Mouse (Mus musculus) layer of hippocampus, adult 6 months (tissue): ENCODE measurements around the gene Slc13a3. TPM values are rescaled to one million over a fixed set of nuclear protein-coding genes. Genes with fewer than 3 reads are reported as not detected.

Experiments used
- long read RNA-seq, 2 experiments: library from polyadenylated mRNA; unstranded; transcript quantifications; one replicate each; pipeline ENCODE4 v2.0.0; 2019 to 2020
- polyA plus RNA-seq: library from polyadenylated mRNA; unstranded; fragments of <200 nt; fragmentation: Nextera tagmentation; gene quantifications from 2 replicates; pipeline ENCODE4 v1.2.3, GENCODE M21; 2021

The Slc13a3 gene
- 7.9 and 8.0 TPM in 2 replicates for polyA plus RNA-seq
- long read RNA-seq, experiment 1, partial matches to known transcripts: 1 of 10 reads
- long read RNA-seq, experiment 1, other reads (novel, unspliced or antisense): 6 of 10 reads
- long read RNA-seq, experiment 2, transcript Slc13a3-201 (13 exons, 3,524 nt): major isoform, 22 of 32 reads
- long read RNA-seq, experiment 2, partial matches to known transcripts: 7 of 32 reads
- long read RNA-seq, experiment 2, other reads (novel, unspliced or antisense): 3 of 32 reads

DNA sequence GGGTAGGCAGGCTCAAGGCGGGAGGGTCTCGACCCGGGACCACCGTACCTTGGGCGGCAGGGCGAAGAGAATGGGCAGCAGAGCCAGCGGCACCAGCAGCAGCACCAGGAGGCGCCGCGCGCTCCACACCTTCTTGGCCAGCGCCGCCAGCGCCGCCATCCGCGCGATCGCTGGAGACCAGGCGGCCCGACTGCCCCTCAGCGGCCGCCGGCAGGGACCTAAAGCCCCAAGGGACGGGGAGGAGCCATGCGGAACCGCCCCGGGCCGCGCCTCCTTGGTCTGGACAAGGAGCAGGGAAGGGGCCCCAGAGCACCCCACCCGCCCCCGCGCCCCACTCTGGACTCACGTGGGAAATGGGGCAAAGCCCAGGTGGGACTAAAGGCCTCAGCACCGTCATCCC lies at the start of gene Slc13a3:
Gene Slc13a3, minus strand, starts transcription at position 228 of the 400 bp plus-strand sequence.

DNA sequence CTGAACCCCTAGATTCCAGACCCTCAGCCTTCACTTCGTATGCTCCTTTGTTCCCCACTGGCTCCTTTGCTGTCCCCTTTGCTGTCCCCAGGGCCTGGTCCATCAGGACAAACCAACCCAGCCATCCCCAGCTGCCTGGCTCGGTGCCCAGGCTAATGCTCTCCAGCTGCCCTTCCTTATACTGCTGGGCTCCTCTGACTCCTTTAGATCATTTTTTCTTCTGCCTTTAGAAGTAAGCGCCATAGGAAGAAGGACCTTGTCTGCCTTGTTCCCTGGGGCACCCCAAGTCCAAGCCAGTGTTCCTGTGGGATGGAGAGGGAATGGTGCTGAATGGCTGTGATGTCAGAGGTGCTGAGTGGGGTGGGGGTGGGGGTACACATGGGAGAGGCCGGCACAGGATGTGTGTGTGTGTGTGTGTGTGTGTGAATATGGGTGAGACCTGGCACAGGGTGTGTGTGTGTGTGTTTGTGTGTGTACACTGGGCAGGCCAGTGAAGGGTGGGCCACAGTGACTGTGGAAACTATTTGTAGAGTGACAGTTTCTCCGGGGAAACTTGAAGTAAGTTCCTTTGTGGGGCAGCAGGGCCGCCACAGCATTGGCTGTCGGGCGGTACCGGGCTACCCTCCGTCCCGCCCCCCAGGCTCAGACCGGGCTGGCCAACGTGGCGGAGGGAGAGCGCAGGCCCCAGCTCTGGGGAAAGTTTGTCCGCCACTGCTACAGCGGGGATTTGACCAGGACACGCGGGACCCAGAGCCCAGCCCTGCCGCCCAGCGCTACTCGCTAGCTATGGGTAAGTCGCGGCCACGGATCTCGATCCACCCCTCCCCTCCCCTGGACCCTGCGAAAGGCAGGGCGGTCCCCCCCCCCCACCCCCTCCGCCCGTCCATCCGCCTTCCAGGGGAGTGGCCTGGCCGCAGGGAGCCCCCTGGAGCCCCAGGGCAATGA lies 30.5 kb upstream of the Slc13a3 start, which contains the start of gene Slc2a10:
Gene Slc2a10, plus strand, starts transcription at position 529 of the 945 bp plus-strand sequence.

DNA sequence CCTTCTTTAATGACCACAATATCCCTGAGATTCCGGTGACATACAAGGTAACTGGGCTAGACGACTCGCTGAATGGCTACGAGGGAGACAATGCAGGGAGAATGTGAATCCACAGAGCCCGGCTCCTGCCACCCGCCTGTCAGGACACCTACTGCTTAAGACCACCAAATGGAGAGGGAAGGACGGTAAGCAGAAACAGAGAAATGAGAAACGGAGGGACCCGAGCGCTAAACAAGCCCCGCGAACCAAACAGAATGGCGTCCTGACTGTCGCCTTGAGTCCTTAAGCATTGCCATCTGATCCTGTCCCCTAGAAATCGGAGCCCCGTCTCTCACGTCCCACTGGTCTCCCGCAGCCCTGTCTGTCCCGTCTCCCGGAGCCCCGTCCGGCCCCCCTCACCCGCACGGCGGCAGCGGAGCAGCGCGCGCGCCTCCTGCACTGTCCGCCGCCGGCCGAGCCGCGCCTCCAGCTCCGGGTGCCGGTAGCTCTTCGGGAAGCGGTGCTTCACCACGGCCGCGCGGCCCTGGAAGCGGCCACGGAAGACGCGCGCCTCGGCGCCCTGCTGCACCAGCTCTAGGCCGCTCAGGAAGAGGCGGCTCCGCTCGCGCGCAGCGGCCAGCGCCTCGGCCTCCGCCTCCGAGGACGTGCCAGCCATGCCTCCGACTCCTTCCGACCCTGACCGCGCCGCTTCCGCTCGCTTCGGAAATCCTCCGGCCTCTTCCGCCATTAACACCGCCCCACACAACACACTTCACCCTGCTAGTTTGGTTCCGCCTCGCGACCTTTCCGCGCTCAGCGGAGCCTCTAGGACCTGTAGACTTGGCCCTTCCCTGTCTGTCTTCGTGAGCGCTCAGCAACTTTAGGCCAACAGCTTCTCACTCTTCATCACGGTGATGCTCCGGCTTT lies 19.9 kb upstream of the Slc13a3 start, which contains the start of gene Trp53rka:
Gene Trp53rka, minus strand, starts transcription at position 677 of the 906 bp plus-strand sequence.

DNA sequence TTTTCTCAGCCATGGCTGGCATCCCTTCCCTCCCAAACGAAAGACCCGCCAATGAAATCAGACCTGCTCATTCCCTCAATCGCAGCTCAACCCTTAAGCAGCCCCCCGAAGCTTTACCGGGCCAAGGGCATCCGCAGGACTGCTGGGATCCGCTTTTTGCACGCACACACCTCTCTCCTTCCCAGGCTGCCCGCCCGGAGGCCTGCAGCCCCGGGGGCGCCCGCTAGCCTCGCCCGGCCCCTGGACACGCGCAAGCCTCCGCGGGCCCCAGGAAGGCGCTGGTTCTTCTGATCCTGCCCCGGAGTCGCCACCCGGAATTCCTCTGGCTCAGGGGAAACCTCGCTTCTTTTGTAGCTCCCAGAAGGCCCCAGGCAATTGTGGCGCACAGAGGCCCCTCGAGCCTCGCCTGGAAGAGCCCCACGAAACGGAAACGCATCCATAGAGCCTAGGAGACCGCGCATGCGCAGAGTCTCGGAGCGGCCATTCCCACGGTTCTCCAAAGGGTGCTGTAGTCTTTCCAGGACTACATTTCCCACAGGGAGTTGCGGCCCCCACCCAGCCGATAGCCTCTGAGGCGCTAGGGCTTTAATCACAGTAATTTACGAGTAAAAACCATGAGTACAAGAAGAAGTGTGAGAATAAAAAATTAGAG lies 85.1 kb downstream of the Slc13a3 start, which contains the start of gene Zfp334:
Gene Zfp334, minus strand, starts transcription at position 416 of the 652 bp plus-strand sequence.

DNA sequence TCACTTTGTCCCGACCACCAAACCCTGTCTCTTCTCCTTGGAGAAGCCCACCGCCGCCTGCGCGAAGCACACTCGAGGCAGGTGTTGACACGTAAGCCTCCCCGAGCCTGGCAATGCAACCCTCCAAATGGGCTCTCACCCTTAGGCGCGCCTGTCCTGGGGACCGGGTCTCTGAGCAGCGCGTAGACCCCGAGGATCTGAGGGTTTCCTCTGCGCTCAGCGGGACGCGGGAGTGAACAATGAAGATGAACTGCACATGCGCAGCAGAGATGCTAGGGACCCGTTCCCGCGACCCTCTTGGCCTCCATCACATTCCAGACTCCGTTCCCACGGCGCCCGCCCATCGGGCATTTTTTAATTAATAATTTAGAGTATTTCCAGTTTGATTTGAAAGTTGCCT lies 104.5 kb downstream of the Slc13a3 start, which contains the start of gene Zfp663:
Gene Zfp663, minus strand, starts transcription at position 234 of the 400 bp plus-strand sequence.

Other genes starting within 250 kb of the Slc13a3 start
- gene Cdh22, start 238.4 kb downstream of the Slc13a3 start, polyA plus RNA-seq: 10.5 and 10.6 TPM in 2 replicates
- gene Slc35c2, start 185.4 kb downstream of the Slc13a3 start, polyA plus RNA-seq: 50.9 and 57.9 TPM in 2 replicates
- 108 and 125 TPM in 2 replicates for gene Elmo2, start 146.8 kb downstream of the Slc13a3 start, polyA plus RNA-seq
- gene Zfp663, start 104.5 kb downstream of the Slc13a3 start, polyA plus RNA-seq: not detected in 2 replicates
- 4.8 and 6.2 TPM in 2 replicates for gene Zfp334, start 85.0 kb downstream of the Slc13a3 start, polyA plus RNA-seq
- gene Ocstamp, start 72.8 kb downstream of the Slc13a3 start, polyA plus RNA-seq: not detected in 2 replicates
- 15.6 and 16.3 TPM in 2 replicates for gene Trp53rka, start 20.1 kb upstream of the Slc13a3 start, polyA plus RNA-seq
- 1.7 and 2.2 TPM in 2 replicates for gene Slc2a10, start 30.6 kb upstream of the Slc13a3 start, polyA plus RNA-seq
- gene Eya2, start 121.8 kb upstream of the Slc13a3 start, polyA plus RNA-seq: 0.53 and 0.58 TPM in 2 replicates